Mouse (Mus musculus) kidney, postnatal 0 days (tissue): ENCODE measurements at regions not wholly inside any gene's neighbourhood (a gene's known extent, or its start where the extent isn't known, plus 50 kb on each side); places are given as distances from the start of the nearest gene placed in this dataset.
A peak's percentile ranks its signal among the peaks of the same experiment; 100 is the strongest.

Source experiments
- ATAC-seq: fragments of 200-750 bp; cut with Nextera tagmentation; replicated peaks from 2 replicates; pipeline ENCODE4 v1.8.0; 2017; ENCODE audit warnings: low read depth, moderate number of reproducible peaks, moderate TSS enrichment, moderate library complexity; ENCODE audit not compliant: low FRiP score
- DNase-seq: peaks from one replicate; pipeline ENCODE4 v3.0.0-alpha.2; 2016; ENCODE audit warnings: low spot score
- H3K27ac ChIP-seq: fragments of 300-500 bp; sonication (generic); 2 replicates; pipeline ENCODE4 v1.5.1; 2014; ENCODE audit warnings: mild to moderate bottlenecking
- H3K27me3 ChIP-seq: fragments of 300-500 bp; sonication (generic); 2 replicates; pipeline ENCODE4 v1.6.1; 2014; ENCODE audit warnings: low read length, mixed read lengths; ENCODE audit not compliant: insufficient read depth
- H3K36me3 ChIP-seq: fragments of 300-500 bp; sonication (generic); 2 replicates; pipeline ENCODE4 v1.6.1; 2014; ENCODE audit warnings: low read length, mixed read lengths; ENCODE audit not compliant: insufficient read depth
- H3K4me1 ChIP-seq: fragments of 300-500 bp; sonication (generic); replicated peaks from 2 replicates; pipeline ENCODE4 v1.6.1; 2014; ENCODE audit warnings: antibody characterized with exemption, low read length, mixed read lengths; ENCODE audit not compliant: insufficient read depth
- H3K4me2 ChIP-seq: fragments of 300-500 bp; sonication (generic); 2 replicates; pipeline ENCODE4 v1.6.1; 2014; ENCODE audit warnings: mild to moderate bottlenecking, low read length, moderate library complexity, mixed read lengths
- H3K4me3 ChIP-seq: fragments of 300-500 bp; sonication (generic); replicated peaks from 2 replicates; pipeline ENCODE4 v1.5.1; 2014; ENCODE audit warnings: low read depth, low read length
- H3K9ac ChIP-seq: fragments of 300-500 bp; sonication (generic); 2 replicates; pipeline ENCODE4 v1.6.1; 2014; ENCODE audit warnings: low read depth, low read length
- H3K9me3 ChIP-seq: fragments of 300-500 bp; sonication (generic); replicated peaks from 2 replicates; pipeline ENCODE4 v1.6.1; 2016; ENCODE audit warnings: low read length, inconsistent platforms, mixed read lengths
- CTCF ChIP-seq: IDR thresholded peaks from 2 replicates; pipeline ENCODE4 v1.5.1; 2016; ENCODE audit warnings: antibody characterized with exemption, low read depth, mild to moderate bottlenecking, moderate library complexity
- WGBS: fragments of 180-500 bp; shearing (Covaris S2); extraction: QIAGEN DNeasy Blood & Tissue Kit; methylation state at CpG from one replicate; pipeline ENCODE4 v1.1.7; 2014; 5-methylcytosine and 5-hydroxymethylcytosine counted together

DNA sequence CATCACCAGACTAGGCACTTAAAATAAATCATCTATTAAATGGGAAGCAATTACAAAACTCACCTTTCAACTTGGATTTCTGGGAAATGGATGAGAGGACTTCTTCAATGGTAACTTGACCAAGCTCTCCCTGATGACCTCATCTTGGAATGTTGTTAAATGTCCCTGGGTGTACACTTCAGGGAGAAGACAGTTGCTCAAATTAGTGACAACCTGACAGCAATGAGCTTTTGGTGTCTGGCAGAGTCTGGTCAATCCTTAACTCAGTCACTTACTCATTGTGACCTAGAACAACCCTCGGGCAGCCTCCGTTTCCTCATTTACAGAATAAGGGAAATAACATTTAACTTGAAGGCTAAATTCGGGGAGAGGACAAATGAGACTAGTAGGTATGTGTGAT lies 244.5 kb downstream of the Pik3r1 start:
- DNase-seq (no peak), ATAC-seq (no peak)
- TF ChIP-seq CTCF, result no peak
- Histone ChIP-seq H3K27me3 (no peaks in the 10 kb centered on the region), H3K9ac (no peak overlapping the region), H3K4me3 (no peak overlapping the region), H3K4me2 (no peak overlapping the region), H3K27ac (no peak overlapping the region), H3K9me3 (no peaks in the 10 kb centered on the region), H3K36me3 (no peaks in the 10 kb centered on the region), H3K4me1 (no peaks in the 10 kb centered on the region)
- WGBS, result 56% methylated on average over 3 of the region's 3 CpGs

DNA sequence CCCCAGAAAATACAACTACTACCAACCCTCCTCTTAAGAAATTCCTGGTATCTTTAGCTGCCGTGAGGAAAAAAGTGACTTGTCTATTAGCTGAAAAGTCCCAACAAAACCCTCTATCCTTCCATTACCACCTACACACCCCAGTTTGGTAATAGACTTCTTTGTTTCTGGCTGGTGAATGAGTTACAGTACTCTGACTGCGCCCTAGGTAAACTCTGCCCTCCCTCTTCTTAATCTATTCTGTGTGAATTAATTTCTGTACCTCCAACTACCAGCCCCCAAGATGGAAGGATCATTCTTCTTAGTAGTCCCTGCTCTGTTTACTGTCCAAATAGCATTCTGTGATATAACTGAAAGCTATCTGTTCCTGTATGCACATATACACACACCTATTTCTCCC lies 245.4 kb downstream of the Pik3r1 start:
- TF ChIP-seq CTCF, result no peak
- Histone ChIP-seq H3K4me3 (no peak overlapping the region), H3K9ac (no peak overlapping the region), H3K4me2 (no peak overlapping the region), H3K27ac (no peak overlapping the region), H3K36me3 (no peaks in the 10 kb centered on the region), H3K9me3 (no peaks in the 10 kb centered on the region), H3K27me3 (no peaks in the 10 kb centered on the region), H3K4me1 (no peaks in the 10 kb centered on the region)
- ATAC-seq (no peak), DNase-seq (no peak)
- WGBS, result 69% methylated on average over 2 of the region's 2 CpGs

DNA sequence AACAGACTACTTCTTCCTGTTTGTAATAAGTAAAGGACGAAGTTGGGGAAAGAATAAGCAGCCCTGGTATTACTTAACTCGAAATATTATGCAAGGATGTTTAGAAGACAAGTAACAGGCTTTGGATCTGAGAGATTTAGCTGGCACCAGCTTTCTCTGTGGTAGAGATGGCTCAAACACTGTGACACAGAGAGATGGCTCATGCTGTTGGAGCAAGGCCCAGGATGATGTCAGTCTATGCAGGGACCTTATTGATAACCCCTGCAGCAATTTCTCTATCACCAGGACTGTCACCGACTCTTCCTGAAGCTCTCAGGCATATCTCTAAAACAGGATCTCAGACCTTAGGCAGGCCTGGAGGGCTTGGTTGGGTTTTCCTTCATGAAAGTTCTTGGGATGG lies 254.7 kb downstream of the Pik3r1 start:
- H3K4me3 ChIP-seq, result no peak overlapping the region
- ATAC-seq (no peak), DNase-seq (no peak)
- H3K27me3 ChIP-seq, result no peaks in the 10 kb centered on the region
- H3K9ac ChIP-seq, result no peak overlapping the region
- no peak overlapping the region for H3K27ac ChIP-seq
- no peaks in the 10 kb centered on the region for H3K36me3 ChIP-seq
- no peak for TF ChIP-seq CTCF
- no peak overlapping the region for H3K4me2 ChIP-seq
- WGBS, result 79% methylated on average over 3 of the region's 3 CpGs
- no peaks in the 10 kb centered on the region for H3K4me1 ChIP-seq
- no peaks in the 10 kb centered on the region; the same call in 1 of the 2 replicates for H3K9me3 ChIP-seq

DNA sequence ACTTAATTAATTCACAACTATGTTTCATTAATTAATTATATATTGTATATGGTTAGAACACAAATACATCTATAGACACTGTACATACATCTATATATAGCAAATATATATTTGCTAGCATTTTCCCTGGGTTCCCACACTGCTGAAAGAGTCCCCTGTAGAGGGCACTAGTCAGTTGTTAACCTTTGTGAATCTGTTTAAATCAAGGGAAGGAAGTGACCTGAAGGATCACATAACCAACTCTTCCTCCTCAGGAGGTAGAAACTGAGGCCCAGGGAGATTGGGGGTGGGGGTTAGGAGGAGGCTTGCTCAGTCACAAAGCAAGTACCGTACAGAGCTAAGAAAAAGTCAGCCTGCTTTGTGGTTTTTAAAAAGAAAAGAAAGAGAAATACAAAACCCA lies 258.1 kb downstream of the Pik3r1 start:
- Histone ChIP-seq H3K27ac (no peak overlapping the region), H3K36me3 (no peaks in the 10 kb centered on the region), H3K4me1 (no peaks in the 10 kb centered on the region), H3K4me3 (no peak overlapping the region), H3K4me2 (no peak overlapping the region), H3K9me3 (no peaks in the 10 kb centered on the region), H3K27me3 (no peaks in the 10 kb centered on the region), H3K9ac (no peak overlapping the region)
- 35% methylated on average over 1 of the region's 1 CpGs for WGBS
- DNase-seq (peak; percentile 62), ATAC-seq (no peak)
- TF ChIP-seq CTCF, result peak; percentile 67

DNA sequence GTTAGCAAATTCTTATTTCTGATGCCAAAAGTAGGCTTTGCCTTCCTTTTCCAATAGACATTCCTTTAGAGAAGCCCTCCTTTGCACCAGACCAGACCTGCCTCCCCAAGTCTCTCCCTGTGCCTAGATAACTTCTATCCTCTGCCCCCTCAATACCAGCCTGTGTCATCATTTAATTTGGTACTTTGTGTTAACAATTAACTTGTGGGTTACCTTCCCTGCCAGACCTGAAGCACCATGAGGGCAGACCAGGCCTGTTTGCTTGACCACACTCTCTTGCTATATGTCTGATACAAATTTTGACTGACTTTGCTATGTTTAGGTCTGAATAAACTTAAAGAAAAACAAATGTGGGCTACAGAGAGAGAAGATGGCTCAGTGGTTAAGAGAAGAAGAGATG lies 259.7 kb downstream of the Pik3r1 start:
- Histone ChIP-seq H3K27me3 (no peaks in the 10 kb centered on the region), H3K27ac (no peak overlapping the region), H3K9ac (no peak overlapping the region), H3K36me3 (no peaks in the 10 kb centered on the region), H3K4me2 (no peak overlapping the region), H3K9me3 (no peaks in the 10 kb centered on the region), H3K4me1 (no peaks in the 10 kb centered on the region), H3K4me3 (no peak overlapping the region)
- no peak for TF ChIP-seq CTCF
- DNase-seq (no peak), ATAC-seq (no peak)

DNA sequence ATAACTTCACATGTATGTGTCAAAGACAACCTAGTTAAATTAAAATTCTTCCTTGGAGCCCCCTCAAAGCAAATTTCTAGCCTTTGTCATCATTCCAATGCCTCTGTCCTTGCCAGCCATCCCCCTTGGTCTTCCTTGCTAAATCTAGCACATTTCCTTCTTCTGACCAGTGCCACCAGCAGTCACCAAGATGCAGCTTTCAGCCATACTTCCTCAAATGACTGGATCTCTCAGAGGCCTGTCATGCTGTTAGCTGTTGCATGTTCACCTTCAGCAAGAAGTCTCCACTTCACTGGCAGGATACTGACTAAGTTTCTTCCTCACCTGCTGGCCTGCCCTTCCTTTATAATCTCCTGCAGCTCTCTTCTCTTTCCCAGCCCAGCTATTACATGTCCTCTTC lies 261.3 kb downstream of the Pik3r1 start:
- Histone ChIP-seq H3K36me3 (no peaks in the 10 kb centered on the region), H3K27ac (no peak overlapping the region), H3K4me2 (no peak overlapping the region), H3K4me3 (no peak overlapping the region), H3K4me1 (no peaks in the 10 kb centered on the region), H3K27me3 (no peaks in the 10 kb centered on the region), H3K9me3 (no peaks in the 10 kb centered on the region), H3K9ac (no peak overlapping the region)
- DNase-seq (no peak), ATAC-seq (no peak)
- no peak for TF ChIP-seq CTCF

DNA sequence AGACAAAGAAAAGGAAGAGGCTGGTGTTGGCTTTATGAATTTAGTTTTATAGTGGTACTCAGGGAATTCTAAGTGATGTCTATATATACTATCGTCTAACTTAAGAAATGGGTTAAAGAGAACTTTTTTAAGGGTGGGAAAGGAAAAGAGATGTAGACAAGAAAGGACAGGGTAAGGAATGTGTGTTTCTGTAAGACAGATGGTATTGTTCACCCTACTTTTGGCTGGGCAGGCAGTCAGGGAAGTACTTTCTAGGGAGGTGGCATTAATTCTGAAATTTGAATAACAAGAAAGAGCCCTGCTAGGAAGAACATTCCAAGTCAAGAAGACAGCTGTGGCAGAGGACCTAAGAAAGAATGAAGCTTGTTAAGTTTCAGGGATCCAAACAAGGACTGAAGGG lies 263.0 kb downstream of the Pik3r1 start:
- whole genome bisulfite sequencing, result 93% methylated on average over 1 of the region's 1 CpGs
- H3K4me1 ChIP-seq, result no peaks in the 10 kb centered on the region
- no peak for ATAC-seq

More for the DNA sequence above, 263.0 kb downstream of the Pik3r1 start:
- H3K4me3 ChIP-seq, result no peak overlapping the region
- no peak overlapping the region for H3K27ac ChIP-seq
- TF ChIP-seq CTCF, result no peak
- H3K4me2 ChIP-seq, result no peak overlapping the region
- DNase-seq, result no peak
- no peaks in the 10 kb centered on the region for H3K9me3 ChIP-seq
- no peaks in the 10 kb centered on the region for H3K36me3 ChIP-seq
- H3K9ac ChIP-seq, result no peak overlapping the region
- H3K27me3 ChIP-seq, result no peaks in the 10 kb centered on the region
